Mouse (Mus musculus) thymus, postnatal 10 days (tissue): Measurements from ENCODE around the gene Ankrd11.
"Not testable (repeated sequence)": the region's sequence is repeated elsewhere in the genome, so short reads cannot be mapped to it uniquely, and the experiment has no call there.

Experiments used
- DNase-seq, 2 experiments: peaks; one replicate each; pipeline ENCODE4 v3.0.0; 2021; ENCODE audit warnings: low spot score in 2 of 2

The Ankrd11 gene

DNA sequence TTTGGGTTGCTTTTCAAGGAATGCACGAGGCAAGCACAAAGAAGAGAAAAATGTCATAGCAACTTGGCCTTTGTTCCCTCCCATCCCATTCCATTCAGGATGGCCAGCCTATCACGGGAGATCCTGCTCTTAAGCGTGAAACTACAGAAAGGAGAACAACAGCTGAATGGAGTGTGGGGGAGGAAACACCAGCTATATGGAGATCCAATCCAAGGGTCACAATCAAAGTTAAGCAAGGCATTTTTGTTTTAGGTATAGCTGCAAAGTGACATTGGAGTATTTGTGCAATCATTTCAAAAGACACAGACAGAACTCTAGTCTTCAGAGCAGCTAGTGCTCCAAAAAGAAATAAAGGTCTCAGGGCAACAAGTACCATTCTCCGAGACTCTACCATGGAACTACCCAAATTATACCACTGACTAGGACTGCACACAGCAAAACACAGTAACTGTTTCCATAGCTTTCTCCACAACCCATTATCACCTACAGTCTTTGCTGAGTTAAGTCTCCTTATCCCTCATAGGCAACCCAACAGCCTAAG is 1.9 kb downstream of the Ankrd11 start:
- DNase-seq: no peak

DNA sequence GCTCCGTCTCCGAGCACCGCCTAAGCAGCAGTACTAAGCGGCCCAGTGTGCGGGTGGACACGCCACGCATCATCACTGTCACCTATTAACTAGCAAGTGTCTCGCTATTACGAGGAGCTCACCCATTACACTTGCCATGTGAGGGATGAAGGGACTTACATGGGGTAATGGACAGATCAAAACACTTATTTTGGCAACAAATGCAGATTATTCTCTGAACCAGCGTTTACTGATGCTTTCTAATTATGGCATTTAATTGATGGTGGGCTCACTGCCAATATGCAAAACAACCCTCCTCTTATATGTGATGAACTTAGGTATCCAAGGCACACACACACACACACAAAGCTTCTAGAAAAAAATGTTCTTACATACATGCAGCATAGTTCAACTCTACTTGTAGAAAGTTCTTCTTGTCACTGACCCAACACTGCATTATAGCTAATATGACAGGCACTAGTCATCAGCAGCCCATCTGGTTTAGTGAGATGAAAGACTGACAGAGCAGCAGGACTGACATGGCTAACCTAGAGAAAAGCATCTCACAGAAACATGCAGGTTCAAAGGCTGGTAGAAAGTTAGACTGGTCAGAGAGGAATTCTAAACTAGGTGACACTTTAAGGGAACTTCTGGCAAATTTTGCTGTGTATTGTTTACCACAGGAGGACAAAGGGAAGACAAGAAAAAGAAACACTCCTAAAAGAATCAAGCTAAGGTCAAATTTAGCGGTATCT is 2.5 kb downstream of the Ankrd11 start:
- no peak for DNase-seq

DNA sequence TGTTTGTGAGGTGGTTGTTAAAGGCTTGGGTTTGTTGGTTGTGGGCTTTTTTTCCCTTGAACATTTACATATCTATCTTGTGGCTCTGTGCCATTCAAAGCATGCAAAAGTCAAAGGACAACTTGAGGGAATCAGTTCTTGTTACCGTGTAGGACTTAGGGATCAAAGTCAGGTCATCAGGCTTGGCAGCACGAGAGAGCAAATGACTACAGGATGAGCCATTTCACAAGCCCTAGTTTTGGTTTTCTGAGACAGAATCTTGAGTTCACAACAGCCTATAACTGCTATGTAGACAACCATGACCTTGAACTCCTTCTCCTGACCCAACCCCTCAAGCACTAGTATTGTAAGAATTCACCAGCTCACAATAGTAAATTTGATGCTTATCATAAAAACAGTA is 3.7 kb downstream of the Ankrd11 start:
- DNase-seq: no peak

DNA sequence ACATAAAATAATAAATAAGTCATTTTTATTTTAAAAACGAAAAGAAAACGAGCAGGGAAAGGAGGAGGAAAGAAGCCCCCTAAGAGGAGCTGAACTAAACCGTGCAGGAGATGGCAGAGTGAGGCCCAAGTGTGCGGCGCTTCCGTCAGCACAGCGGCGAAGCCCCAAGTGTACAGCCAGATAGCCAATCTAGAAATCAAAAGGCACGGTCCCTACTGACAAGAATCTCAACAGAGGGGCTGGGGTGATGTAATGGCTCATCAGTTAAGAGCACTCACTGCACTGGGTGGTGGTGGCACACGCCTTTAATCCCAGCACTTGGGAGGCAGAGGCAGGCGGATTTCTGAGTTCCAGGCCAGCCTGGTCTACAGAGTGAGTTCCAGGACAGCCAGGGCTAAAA is 4.6 kb downstream of the Ankrd11 start:
- DNase-seq: no peak

DNA sequence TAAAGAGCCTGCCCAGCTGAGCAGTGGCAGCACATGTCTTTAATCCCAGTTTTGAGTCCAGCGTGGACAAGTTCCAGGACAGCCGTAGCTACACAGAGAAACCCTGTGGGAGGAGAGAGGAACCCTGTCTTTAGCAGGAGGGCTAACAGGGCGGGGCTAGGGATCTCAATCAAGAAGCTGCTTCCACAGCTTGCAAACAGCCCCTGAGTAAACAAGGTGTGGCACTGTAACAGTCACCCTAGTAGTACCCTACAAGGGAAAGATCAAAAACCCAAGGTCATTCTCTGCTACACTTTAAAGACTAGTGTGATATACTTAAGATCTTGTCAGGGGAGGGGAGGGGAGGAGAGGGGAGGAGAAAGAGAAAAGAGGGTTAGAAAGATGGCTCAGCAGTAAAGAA is 5.1 kb downstream of the Ankrd11 start:
- DNase-seq: peak; percentile 23

DNA sequence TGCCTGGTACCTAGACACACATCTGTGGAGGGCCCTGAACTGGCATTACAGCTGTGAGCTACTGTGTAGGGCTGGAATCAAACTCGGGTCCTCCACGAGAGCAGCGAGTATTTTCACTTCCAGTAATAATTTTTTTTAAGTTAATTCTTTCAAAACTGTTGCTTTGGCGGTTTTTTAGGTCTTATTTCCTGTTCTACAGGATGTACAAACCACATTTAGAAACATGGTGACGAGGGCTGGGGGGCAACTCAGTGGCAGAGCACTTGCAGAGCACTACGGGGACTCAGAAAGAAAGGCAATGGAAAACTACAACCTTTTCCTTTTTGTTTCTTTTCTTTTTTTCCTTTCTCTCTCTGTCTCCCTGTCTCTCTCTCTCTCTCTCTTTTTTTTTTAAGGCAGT is 7.9 kb downstream of the Ankrd11 start:
- peak; percentile 69 to 72 for DNase-seq

DNA sequence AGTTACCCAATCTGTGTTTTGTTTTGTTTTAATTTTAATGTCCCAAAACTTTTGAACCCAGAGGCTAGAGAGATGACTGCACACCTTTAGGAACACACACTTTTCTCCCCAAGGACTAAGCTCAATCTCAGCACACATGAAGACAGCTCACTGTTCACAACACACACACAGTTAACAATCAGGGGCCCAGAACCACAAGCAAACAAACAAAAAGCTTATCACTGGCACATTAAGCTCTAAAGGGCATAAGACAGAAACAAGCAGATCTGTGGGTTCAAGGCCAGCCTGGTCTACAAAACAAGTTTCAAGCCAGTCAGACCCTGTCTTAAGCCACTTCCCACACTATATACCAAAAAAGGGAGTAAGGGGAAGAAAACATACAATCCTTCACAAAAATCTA is 8.6 kb downstream of the Ankrd11 start:
- DNase-seq: no peak

DNA sequence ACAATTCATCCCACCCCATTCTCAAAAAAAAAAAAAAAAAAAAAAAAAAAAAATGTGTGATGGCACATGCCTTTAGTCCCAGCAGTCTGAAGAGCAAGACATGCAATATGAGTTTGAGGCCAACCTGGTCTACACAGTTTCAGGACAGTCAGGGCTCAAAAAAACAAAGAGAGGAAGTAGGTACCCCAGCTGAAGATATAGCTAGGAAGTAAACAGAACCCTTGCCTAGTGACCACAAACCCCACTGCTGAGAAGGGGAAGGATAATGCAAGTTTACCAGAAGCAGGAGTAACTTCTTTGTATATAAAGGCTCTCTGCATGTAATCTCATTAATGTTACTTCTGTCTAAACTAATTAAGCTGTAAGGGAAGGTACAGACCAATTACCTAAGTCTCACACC is 9.3 kb downstream of the Ankrd11 start:
- DNase-seq: peak in 1 of 2 experiments; percentile 18

DNA sequence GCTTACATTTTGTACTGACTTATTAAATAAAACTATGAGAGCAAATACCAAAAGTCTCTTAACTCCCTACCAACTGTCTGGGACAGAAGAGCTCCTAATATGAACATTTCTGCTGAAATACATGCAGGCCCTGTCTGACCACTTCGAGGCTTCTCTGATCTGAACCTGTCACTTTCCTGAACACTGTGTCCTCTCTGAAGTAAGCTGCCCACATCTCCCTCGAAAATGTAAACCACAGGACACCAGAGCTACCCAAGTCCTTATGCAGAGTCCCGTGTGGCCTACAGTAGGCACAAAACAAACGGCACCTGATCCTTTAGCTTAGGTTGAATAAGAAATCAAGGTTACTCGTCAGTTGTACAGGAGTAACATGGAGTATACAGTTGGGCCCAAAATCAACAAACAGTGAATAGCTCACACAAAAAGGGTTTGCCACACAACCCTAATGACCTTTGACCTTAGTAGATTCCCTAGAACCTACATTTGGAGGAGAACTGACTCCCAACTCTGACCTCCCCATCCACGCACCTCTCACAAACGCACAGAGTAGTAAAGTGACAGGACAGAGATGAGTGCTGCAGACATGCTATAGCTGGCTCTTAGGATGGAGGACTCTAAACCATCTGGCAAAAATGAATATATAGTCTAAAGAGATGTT is 10.6 kb downstream of the Ankrd11 start:
- no peak for DNase-seq

DNA sequence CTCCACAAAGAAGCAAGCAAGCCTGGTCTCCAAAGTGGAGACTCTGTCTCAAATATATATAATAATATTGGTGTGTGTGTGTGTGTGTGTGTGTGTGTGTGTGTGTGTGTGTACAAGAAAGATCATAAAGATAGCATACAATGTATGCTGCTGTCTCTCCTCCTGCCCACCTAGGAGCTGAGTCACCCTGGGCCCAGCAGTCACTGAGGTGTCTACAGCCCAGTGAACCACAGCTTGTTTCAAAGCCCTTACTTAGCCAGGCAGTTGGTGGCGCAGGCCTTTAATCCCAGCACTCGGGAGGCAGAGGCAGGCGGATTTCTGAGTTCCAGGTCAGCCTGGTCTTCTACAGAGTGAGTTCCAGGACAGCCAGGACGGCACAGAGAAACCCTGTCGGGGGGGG is 12.0 kb downstream of the Ankrd11 start:
- DNase-seq: not testable (repeated sequence)

DNA sequence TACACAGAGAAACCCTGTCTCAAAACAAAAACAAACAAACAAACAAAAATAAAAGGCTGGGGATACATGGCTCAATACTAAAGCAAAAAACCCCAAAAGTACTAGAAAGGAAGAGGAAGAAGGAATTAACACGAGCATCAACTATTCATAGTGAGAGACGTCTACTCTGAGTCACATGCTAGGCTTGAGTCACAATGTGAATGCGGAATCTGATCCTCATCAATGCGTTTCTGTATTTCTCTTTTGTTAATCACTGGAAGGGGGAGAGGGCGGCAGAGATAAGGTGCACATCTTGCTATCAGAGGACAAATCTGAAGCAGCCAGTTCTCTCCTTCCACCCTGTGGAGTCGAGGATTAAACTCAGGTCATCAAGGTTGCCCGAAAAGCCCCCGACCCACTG is 14.3 kb downstream of the Ankrd11 start:
- DNase-seq: no peak

DNA sequence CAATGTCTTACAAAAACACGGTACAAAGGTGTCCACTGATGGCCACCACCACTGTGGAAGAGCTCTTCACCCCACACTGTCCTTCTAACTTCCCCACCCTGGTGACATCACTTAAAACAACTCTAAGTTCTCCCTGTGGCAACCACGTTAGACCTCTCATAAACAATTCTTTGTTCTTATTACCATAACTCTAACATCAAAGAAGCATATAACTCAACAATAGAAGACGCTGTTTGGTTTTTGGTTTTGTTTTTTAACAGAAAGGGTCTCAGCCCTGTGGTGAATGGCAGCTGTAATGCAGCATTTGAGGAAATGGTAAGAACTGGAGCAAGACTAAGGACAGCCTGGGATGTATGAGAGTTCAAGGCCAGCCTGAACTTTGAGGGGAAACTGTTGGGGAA is 16.1 kb downstream of the Ankrd11 start:
- DNase-seq: no peak

DNA sequence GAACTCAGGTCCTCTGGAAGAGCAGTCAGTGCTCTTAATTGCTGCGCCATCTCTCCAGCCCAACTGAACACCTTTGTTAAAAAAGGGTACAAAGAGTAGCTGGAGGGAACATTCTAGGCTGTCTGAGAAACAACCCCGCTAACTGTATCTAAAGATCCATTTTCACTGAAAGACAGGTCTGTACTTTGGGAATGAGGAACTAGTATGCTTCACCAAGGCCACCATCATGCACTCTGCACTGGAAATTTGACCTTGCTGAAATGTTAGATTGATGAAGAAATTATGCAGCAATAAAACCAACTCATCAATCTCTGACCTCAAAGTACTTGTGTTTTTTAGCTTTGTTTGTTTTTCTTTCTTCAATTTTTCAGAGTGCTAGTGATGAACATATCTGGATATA is 17.9 kb downstream of the Ankrd11 start:
- DNase-seq: no peak

DNA sequence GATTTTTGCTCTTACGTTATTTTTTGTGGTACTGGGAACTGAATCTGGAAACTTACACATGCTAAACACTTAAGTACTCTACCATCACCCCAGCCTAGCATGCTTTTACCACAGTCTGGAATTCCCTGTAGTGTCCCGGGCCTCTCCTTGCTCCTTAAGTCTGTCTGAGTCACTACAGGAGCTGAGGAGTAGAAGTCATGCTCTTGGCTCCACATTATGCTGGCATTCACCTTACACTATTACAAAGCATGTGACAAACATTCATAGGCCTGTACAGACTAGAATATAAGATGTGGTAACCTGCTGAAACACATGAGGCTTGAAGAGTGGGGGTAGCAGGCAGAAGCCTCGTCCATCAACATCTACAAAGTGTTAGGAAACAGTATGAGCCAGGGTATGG is 19.4 kb downstream of the Ankrd11 start:
- no peak for DNase-seq

DNA sequence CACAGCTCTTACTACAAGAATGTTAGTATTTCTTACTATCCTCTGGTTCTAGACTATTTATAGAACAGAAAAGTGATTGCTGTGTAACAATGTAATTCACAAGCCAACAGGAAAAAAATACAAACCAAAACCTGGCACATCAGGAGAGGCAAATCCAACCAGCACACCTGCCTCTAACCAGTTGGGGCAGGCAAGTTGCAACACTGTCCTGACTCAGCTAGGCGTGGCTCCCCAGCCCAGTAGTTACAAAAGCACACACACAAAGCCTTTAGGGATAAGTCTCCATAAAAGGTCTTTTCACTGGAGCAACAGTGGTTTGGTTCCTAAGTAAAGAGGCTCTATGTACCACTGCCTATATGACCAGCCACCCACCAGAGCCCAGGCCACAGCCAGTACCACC is 20.8 kb downstream of the Ankrd11 start:
- DNase-seq: no peak

DNA sequence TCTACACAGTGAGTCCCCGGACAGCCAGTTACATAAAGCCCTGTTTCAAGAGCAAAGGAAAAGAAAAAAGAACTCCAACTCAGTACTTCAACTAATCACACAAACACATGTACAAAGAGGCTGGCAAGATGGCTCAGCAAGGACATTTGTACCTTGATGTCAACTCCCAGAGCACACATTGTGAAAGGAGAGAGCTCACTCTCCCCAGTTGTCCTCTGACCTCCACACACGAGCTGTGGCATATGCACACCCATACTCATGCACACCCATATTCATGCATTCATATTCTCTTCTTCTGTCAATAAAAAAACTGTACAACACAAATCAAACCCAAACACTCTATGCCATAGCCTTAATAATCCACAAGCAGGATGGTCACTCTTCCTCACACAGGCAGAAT is 21.2 kb downstream of the Ankrd11 start:
- no peak for DNase-seq

DNA sequence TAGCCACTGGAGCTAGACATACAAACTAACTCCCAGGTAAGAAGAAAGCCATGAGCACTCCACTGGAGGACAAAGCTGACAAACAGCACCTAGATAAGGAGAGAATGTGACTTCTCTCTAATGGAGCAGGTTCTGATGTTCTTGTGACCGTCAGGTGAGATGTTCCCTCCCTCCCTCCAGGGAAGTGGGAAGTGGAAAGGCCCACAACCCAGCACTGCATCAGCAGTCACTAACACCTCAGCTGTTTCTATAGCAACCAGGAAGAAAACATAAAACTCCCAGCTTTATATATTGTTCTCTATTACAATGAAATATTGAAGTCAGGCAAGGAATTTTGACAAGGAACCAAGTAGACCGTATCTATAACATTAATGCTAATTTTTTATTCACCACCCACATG is 22.0 kb downstream of the Ankrd11 start:
- no peak for DNase-seq

DNA sequence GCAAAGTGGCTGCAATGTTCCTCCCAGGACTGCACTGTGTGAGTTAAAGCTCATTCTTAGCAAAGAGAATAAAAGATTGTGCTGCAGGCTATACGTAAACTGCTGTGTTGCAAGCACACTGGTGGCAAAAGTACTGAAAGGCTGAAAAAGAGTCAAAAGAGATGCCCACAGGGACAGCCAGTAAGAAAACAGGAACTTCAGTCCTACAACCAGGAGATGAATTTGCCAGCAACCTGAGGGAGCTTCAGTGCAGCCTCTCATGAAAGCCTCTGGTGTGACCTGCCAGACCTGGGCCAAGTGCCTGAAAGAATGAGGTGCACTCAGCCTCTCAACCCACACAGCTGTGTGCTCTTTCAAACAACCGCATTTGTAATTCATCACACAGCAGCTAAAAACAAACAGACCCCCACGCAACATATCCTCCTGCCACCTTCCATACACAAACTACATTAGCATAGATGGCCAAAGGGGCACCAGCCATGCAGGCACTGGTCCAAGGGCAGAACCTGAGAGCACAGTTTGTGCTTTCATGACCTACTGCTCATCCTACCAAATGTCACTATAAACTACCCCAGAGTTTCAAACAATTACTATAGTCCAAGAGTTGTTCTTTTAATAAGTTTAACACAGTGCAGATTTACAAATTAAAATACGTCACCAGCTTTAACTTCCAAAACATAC is 23.5 kb downstream of the Ankrd11 start:
- no peak for DNase-seq

DNA sequence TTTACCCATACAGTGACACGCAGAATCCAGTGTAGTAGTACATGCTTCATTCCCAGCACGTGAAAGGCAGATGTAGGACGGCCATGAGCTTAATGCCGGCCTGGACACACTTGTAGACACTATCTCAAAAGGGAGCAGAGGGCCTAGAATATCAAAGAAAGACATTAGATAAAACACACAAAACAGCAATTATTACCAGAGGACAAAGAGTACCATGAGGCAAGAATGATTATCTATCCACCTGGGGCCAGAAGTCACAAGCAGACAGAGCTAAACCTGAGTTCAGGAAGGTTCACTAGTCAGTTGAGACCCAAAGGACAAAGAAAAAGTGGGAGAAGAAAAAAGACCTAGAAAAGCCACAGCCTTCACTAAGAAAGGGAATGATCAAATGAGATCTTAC is 24.9 kb downstream of the Ankrd11 start:
- no peak for DNase-seq

DNA sequence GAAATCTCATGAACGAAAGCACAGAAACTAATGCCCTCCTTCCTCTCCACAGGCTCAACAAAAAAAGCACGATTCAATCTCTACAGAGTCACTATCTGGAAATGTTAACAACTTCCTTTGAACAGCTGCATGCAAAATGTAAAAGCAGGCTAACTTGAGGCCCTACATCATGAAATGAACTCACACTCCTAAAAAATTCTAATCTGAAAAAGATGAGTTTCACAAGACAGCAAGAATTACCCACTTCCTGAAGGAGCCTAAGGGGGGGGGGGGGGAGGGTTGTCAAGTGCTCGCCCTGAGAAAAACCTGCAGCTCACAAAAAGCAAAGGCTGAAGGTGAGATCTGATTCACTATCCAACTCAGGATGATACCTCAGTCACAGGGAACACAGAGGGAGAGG is 27.0 kb downstream of the Ankrd11 start:
- no peak for DNase-seq

DNA sequence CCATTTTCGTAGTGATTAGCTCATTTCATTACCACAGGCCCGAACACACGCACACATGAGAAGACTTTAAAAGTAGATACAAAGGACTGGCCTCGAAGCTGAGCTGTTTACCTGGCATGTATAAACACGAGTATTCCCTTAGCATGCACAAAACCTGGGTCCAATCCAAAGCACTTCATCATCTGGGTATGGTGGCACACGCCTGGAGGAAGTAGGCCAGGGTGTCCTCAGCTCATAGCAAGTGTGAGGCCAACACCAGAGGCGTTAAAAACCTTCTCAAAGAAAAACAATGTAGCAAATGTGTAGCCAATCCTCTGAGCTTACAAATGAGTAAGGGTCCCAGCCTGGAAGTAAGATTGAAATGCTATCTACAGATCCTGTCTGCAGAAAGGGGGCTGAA is 27.6 kb downstream of the Ankrd11 start:
- no peak for DNase-seq

DNA sequence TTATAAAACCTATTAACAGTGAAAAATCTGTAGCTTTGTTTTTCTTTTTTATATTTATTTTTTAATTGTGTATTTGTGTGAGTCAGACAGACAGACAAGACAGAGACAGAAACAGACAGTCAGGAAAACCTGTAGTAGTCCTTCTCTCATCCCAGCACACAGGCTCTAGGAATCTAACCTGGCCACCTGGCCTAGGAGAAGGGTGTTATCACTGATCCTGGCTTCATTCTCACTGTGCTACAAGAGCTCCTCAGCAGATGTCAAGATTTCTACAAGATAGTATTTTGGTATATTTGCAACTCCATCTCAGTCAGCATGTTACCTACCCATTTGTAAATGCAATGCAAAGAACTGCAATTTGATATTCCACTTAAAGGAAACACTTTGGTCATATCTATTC is 30.8 kb downstream of the Ankrd11 start:
- no peak for DNase-seq

DNA sequence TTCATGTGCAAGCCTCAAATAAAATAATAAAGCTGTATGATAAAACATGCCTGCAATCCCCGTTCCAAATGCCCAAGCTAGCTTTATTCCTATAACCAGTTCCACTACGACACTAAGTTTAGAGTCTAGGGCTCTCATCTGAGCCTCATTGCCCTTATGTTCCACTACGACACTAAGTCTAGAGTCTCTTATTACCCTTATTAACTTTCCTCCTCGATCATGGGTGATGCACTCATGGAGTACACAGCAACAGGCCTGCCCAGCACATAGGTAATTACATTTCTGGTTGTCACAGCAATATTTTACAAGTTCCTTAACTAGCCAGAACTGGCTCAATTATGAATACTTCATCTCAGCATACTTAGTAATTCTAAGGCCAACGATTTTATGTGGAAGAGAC is 36.3 kb downstream of the Ankrd11 start:
- no peak for DNase-seq
